Mouse (Mus musculus) myocyte (in vitro differentiated cells): Measurements from ENCODE around the gene Gas7.

ENCODE experiments used
- CEBPB ChIP-seq: IDR thresholded peaks from 2 replicates; pipeline ENCODE4 v1.6.1; 2011; ENCODE audit warnings: mild to moderate bottlenecking, moderate library complexity; ENCODE audit not compliant: poor library complexity, insufficient read depth, severe bottlenecking
- MAX ChIP-seq: IDR thresholded peaks from one replicate; pipeline ENCODE4 v1.6.1; 2011; ENCODE audit warnings: low read depth, mild to moderate bottlenecking, control low read depth
- MYOG ChIP-seq, 3 experiments: IDR thresholded peaks; one replicate each; pipeline ENCODE4 v1.6.1; 2011; ENCODE audit warnings: control low read depth in 2 of 3, low read depth in 2 of 3, mild to moderate bottlenecking in 2 of 3; ENCODE audit not compliant: insufficient read length in 2 of 3, control insufficient read depth in 1 of 3, insufficient read depth in 1 of 3
- POLR2A ChIP-seq: IDR thresholded peaks from one replicate; pipeline ENCODE4 v1.6.1; 2011; ENCODE audit warnings: low read depth, mild to moderate bottlenecking, control low read depth, moderate library complexity; ENCODE audit not compliant: insufficient read length
- POLR2AphosphoS2 ChIP-seq: IDR thresholded peaks from one replicate; pipeline ENCODE4 v1.6.1; 2011; ENCODE audit warnings: low read depth, control low read depth; ENCODE audit not compliant: insufficient read length
- REST ChIP-seq: IDR thresholded peaks from one replicate; pipeline ENCODE4 v1.6.1; 2011; ENCODE audit warnings: mild to moderate bottlenecking, control low read depth, moderate library complexity; ENCODE audit not compliant: insufficient read depth, insufficient read length
- SRF ChIP-seq: IDR thresholded peaks from one replicate; pipeline ENCODE4 v1.6.1; 2011; ENCODE audit warnings: low read depth; ENCODE audit not compliant: control insufficient read depth, insufficient read length
- TCF12 ChIP-seq: IDR thresholded peaks from one replicate; pipeline ENCODE4 v1.6.1; 2011; ENCODE audit warnings: mild to moderate bottlenecking, control low read depth; ENCODE audit not compliant: poor library complexity, insufficient read depth, severe bottlenecking
- TCF3 ChIP-seq: IDR thresholded peaks from one replicate; pipeline ENCODE4 v1.6.1; 2011; ENCODE audit warnings: low read depth, control low read depth; ENCODE audit not compliant: insufficient read length
- USF1 ChIP-seq: IDR thresholded peaks from one replicate; pipeline ENCODE4 v1.6.1; 2011; ENCODE audit warnings: low read depth, mild to moderate bottlenecking, control low read depth, moderate library complexity

DNA sequence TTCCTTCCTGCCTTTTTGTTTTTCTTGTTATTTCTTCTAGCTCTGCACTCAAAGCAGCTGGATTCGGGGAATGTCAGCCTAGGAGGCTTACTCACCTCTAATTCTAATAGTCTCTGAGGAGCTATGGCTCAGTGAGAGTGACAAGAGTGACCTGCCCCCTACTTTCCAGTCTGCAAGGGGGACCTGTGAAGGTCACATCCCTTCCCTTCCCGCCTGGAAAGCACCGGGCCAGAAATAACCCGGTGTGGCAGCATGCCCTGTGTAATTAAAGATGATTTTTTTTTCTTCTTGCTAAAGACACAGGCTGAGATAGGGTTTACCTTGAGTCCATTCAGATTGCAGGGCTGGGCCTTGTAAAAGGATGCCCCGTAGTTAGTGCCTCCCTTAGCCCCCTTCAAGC, 91.3 kb downstream of the Gas7 start:
- TF ChIP-seq TCF12 (no peak), CEBPB (no peak), USF1 (no peak), MYOG (IDR thresholded peaks at IDR 0.05; ENCODE audit: control insufficient read depth in 1 of 3, insufficient read depth in 1 of 3, insufficient read length in 2 of 3, low read depth in 2 of 3) (no peak), MAX (no peak), POLR2A (no peak), REST (no peak), TCF3 (no peak), POLR2AphosphoS2 (no peak), SRF (no peak)
